Mouse (Mus musculus) bone marrow, adult 2 months (tissue): ENCODE data around the gene Megf6.

ENCODE experiments used
- CTCF ChIP-seq: fragments of 200-500 bp; IDR thresholded peaks from 2 replicates; pipeline ENCODE4 v1.5.1; 2011; ENCODE audit warnings: low read length, control low read depth; ENCODE audit not compliant: control insufficient read depth, insufficient read depth
- POLR2A ChIP-seq: fragments of 200-500 bp; IDR thresholded peaks from 2 replicates; pipeline ENCODE4 v1.6.1; 2011; ENCODE audit warnings: low read depth, mild to moderate bottlenecking, control low read depth, low read length, borderline replicate concordance; ENCODE audit not compliant: control insufficient read depth

- TF ChIP-seq CTCF (no peak), POLR2A (no peak)
These were observed 10.5 kb upstream of the Megf6 start for GRCm38 (mm10) chr4:154159961-154160537.
